Mouse (Mus musculus): ENCODE measurements at regions not wholly inside any gene's neighbourhood (a gene's known extent, or its start where the extent isn't known, plus 50 kb on each side); places are given as distances from the start of the nearest gene placed in this dataset.

DNA sequence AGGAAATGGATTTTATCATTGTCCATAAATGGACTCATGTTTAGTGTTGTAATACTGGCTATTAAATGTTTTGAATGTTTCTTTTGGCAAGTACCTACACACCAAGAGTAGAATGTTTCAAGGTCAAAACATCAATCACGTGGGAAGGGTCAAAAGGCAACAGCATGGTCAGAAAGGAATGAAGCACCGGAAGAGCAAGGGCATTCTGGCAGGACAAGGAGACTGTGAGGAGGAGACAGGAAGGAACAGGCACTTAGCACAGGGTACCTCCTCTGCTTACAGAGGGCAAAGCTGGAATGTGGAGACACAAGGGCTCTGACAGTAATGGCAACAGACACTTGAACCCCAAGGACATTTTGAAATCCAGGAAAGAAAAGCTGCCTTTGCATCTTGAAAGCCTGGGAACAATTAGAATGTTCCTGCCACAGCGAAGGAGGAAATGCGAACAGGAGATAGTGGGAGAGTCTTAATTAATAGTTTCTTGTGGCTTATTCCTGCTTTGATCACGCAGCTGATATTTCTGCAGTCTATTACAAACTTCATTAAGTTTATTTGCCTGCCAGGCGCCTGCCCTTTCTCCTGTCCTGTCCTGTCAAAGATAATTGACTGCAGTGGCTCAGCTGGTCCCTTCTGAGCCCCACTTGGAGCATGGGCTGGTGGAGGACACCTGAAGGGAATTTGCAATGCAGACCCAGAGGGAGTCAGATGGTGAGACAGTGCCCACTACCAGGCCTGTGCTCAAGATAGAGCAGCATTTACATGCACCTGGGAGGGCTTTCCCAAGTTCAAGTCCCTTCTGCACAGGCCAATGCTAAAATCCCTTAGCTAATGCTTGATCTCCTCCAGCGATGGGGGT lies 151.2 kb upstream of the Kcnd3 start:
- TF ChIP-seq FLI1 (IDR thresholded peaks at IDR 0.05; ENCODE audit: low read length): no peak
- no peak for TF ChIP-seq GATA1 (IDR thresholded peaks at IDR 0.05; ENCODE audit: borderline replicate concordance, low read length)

Data from megakaryocyte, embryonic 14.5 days (primary cell).